Mouse (Mus musculus) bone marrow macrophage, adult 2 months (primary cell): ENCODE results near the gene Arel1.

Experiments
- CTCF ChIP-seq: IDR thresholded peaks from 2 replicates; pipeline ENCODE4 v1.5.1; 2012; ENCODE audit warnings: low read depth, mild to moderate bottlenecking, low read length, moderate library complexity
- POLR2A ChIP-seq: IDR thresholded peaks from 2 replicates; pipeline ENCODE4 v1.6.1; 2012; ENCODE audit warnings: mild to moderate bottlenecking, low read depth, low read length, borderline replicate concordance

- TF ChIP-seq CTCF (no peak), POLR2A (no peak)
Observed at GRCm38 (mm10) chr12:84896235-84896634, 74.5 kb downstream of the Arel1 start.
